Mouse (Mus musculus): ENCODE measurements around the gene H2-M9. TPM values are rescaled to one million over a fixed set of nuclear protein-coding genes. Genes with fewer than 3 reads are reported as not detected.

Gene H2-M9
- polyA plus RNA-seq (2015; fragmentation: Nextera tagmentation; extraction: Ambion mirVana) = not detected in 2 replicates

- no peaks in the 10 kb centered on the region for H3K9me3 ChIP-seq (ENCODE audit: control insufficient read depth, low read length)
- no peak within 1 kb of the TSS for H3K27ac ChIP-seq (ENCODE audit: low read length)
- WGBS = 88% methylated on average over 3 of the region's 3 CpGs
- H3K4me3 ChIP-seq (ENCODE audit: low read length) = no peak within 1 kb of the TSS
- no peaks in the 10 kb centered on the region for H3K36me3 ChIP-seq (ENCODE audit: control insufficient read depth, insufficient read depth, low read length)
- no peaks in the 10 kb centered on the region for H3K27me3 ChIP-seq (replicated peaks; ENCODE audit: control insufficient read depth, insufficient read depth, low read length)
- no peaks in the 10 kb centered on the region for H3K4me1 ChIP-seq (ENCODE audit: control insufficient read depth, insufficient read depth, low read length)
- H3K9ac ChIP-seq (ENCODE audit: low read depth, low read length) = no peak within 1 kb of the TSS
- ATAC-seq = no peak
- H3K4me2 ChIP-seq (ENCODE audit: low read depth, low read length) = no peak within 1 kb of the TSS
Measured at GRCm38 (mm10) chr17:36642566-36642965, at the start of gene H2-M9. Gene H2-M9 (minus strand): TSS chr17:36642666.

DNA sequence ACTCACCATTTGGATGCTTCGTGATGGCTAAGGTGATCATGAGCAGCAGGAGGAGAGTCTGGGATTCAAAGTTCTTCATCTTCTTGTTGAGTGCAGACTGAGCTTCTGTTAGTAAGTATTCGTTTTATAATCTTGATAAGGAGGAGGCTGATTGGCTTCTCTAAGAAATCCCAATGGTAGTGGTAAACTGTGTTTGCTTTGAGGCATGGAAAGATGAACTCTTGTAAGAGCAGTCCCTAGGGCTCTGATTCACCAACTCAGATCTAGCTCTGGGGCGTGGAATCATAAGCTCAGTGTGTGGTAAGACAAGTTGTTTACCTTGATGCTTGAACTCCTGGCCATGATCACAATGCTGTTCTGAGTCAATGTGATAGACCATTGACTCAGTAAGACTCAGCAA is 29.7 kb upstream of the H2-M9 start, which contains the start of gene H2-M1:
Gene H2-M1 (minus strand): TSS at position 101 of the 400 bp plus-strand sequence.
- Histone ChIP-seq H3K27ac (ENCODE audit: low read length) (no peak within 1 kb of the TSS), H3K4me1 (ENCODE audit: control insufficient read depth, insufficient read depth, low read length) (no peaks in the 10 kb centered on the region), H3K36me3 (ENCODE audit: control insufficient read depth, insufficient read depth, low read length) (no peaks in the 10 kb centered on the region), H3K27me3 (replicated peaks; ENCODE audit: control insufficient read depth, insufficient read depth, low read length) (no peaks in the 10 kb centered on the region), H3K9me3 (ENCODE audit: control insufficient read depth, low read length) (no peaks in the 10 kb centered on the region), H3K9ac (ENCODE audit: low read depth, low read length) (no peak within 1 kb of the TSS), H3K4me2 (ENCODE audit: low read depth, low read length) (no peak within 1 kb of the TSS), H3K4me3 (ENCODE audit: low read length) (no peak within 1 kb of the TSS)
- no peak for ATAC-seq
- 66% methylated on average over 3 of the region's 3 CpGs for WGBS

Other genes starting within 250 kb of the H2-M9 start
- not detected in 2 replicates for gene H2-M10.4, start 180.3 kb downstream of the H2-M9 start, polyA plus RNA-seq (2015; fragmentation: Nextera tagmentation; extraction: Ambion mirVana)
- not detected in 2 replicates for gene H2-M11, start 95.6 kb downstream of the H2-M9 start, polyA plus RNA-seq (2015; fragmentation: Nextera tagmentation; extraction: Ambion mirVana)
- not detected in 2 replicates for gene H2-M1, start 29.6 kb upstream of the H2-M9 start, polyA plus RNA-seq (2015; fragmentation: Nextera tagmentation; extraction: Ambion mirVana)
- gene H2-M10.5, start 130.2 kb upstream of the H2-M9 start, polyA plus RNA-seq (2015; fragmentation: Nextera tagmentation; extraction: Ambion mirVana) = not detected in 2 replicates
- not detected in 2 replicates for gene H2-M10.6, start 169.5 kb upstream of the H2-M9 start, polyA plus RNA-seq (2015; fragmentation: Nextera tagmentation; extraction: Ambion mirVana)
- gene Trim26, start 194.5 kb upstream of the H2-M9 start, polyA plus RNA-seq (2015; fragmentation: Nextera tagmentation; extraction: Ambion mirVana) = 36.5 and 39.2 TPM in 2 replicates
- 8.5 and 11.6 TPM in 2 replicates for gene Trim15, start 224.5 kb upstream of the H2-M9 start, polyA plus RNA-seq (2015; fragmentation: Nextera tagmentation; extraction: Ambion mirVana)
- gene Trim10, start 226.9 kb upstream of the H2-M9 start, polyA plus RNA-seq (2015; fragmentation: Nextera tagmentation; extraction: Ambion mirVana) = 3.3 and 5.7 TPM in 2 replicates
- 2.3 and 2.6 TPM in 2 replicates for gene Trim40, start 247.5 kb upstream of the H2-M9 start, polyA plus RNA-seq (2015; fragmentation: Nextera tagmentation; extraction: Ambion mirVana)